Mouse (Mus musculus) forebrain, embryonic 16.5 days (tissue): ENCODE measurements around the gene Cep97. TPM values are rescaled to one million over a fixed set of nuclear protein-coding genes. Genes with fewer than 3 reads are reported as not detected.

Source experiments
- polyA plus RNA-seq: library from polyadenylated mRNA; unstranded; fragments of >200 nt; fragmentation: Nextera tagmentation; extraction: Ambion mirVana; gene quantifications from 2 replicates; pipeline ENCODE4 v1.2.1, GENCODE M21; 2015

The Cep97 gene
- polyA plus RNA-seq, 1 experiment from 2014 or later: 19.4 TPM

Other genes with a start within 250 kb of the Cep97 start
- gene Nfkbiz, start 96.0 kb downstream of the Cep97 start, polyA plus RNA-seq: 1.3 and 1.6 TPM in 2 replicates
- 1.7 and 2.1 TPM in 2 replicates for gene Nxpe3, start 39.6 kb downstream of the Cep97 start, polyA plus RNA-seq
- 484 and 499 TPM in 2 replicates for gene Rpl24, start 31.4 kb upstream of the Cep97 start, polyA plus RNA-seq
- gene Zbtb11, start 39.0 kb upstream of the Cep97 start, polyA plus RNA-seq: 22.4 and 25.1 TPM in 2 replicates
- 230 and 262 TPM in 2 replicates for gene Pcnp, start 94.9 kb upstream of the Cep97 start, polyA plus RNA-seq
- gene Trmt10c, start 103.0 kb upstream of the Cep97 start, polyA plus RNA-seq: 27.1 and 27.4 TPM in 2 replicates
- 59.9 and 60.2 TPM in 2 replicates for gene Senp7, start 113.5 kb upstream of the Cep97 start, polyA plus RNA-seq